Mouse (Mus musculus) thymus, adult 2 months (tissue): Measurements from ENCODE around the gene Morf4l1.
"Not testable (repeated sequence)": the region's sequence is repeated elsewhere in the genome, so short reads cannot be mapped to it uniquely, and the experiment has no call there.

Experiments used
- CTCF ChIP-seq: fragments of 200-500 bp; IDR thresholded peaks from 2 replicates; pipeline ENCODE4 v1.5.1; 2012; ENCODE audit warnings: mild to moderate bottlenecking, control low read depth, low read length, moderate library complexity, borderline replicate concordance; ENCODE audit not compliant: control insufficient read depth, poor library complexity, insufficient read depth; ENCODE audit errors: extremely low read depth
- POLR2A ChIP-seq: fragments of 200-500 bp; IDR thresholded peaks from 2 replicates; pipeline ENCODE4 v1.6.1; 2012; ENCODE audit warnings: mild to moderate bottlenecking, low read length, control low read depth, moderate library complexity; ENCODE audit not compliant: control insufficient read depth, poor library complexity, insufficient read depth; ENCODE audit errors: extremely low read depth

- TF ChIP-seq CTCF, POLR2A: not testable (repeated sequence)
Observed at GRCm38 (mm10) chr9:90042906-90043305, 71.7 kb downstream of the Morf4l1 start.
